9 mouse cellular contexts compared by ENCODE assay signal in genomic region chr6:29819309-29819708, GRCm38 (mm10). TPM values are rescaled to one million over a fixed set of nuclear protein-coding genes. Genes with fewer than 3 reads are reported as not detected.
A peak's percentile ranks its signal among the peaks of the same experiment; 100 is the strongest.
DNase-seq lines count a peak whose midpoint lies in the region; ATAC-seq and TF ChIP-seq lines count a peak whose summit lies in the region.
"Had no signal": no experiment of that assay in that cellular context is flagged by ENCODE, and none has a peak within 500 bp of the region (broad histone marks: within the 10 kb centered on the region; RNA-seq: fewer than 3 reads in every experiment).

No protein-coding gene starts in this region.

- H3K4me1 ChIP-seq in kidney, embryonic 15.5 days, result no peaks in the 10 kb centered on the region
- H3K4me1 ChIP-seq in lung, embryonic 14.5 days (ENCODE audit: insufficient read depth), result no peaks in the 10 kb centered on the region
- no peaks in the 10 kb centered on the region for H3K4me1 ChIP-seq in intestine, embryonic 15.5 days (replicated peaks)

- ATAC-seq in kidney, embryonic 15.5 days (replicated peaks; ENCODE audit: low FRiP score), result no peak
- peak; percentile 77 for ATAC-seq in CD4-positive, CD25-positive, alpha-beta regulatory T cell, adult 4 months
- ATAC-seq in lung, embryonic 14.5 days (ENCODE audit: insufficient read depth), result no peak
- ATAC-seq in intestine, embryonic 15.5 days, result no peak

- no peaks in the 10 kb centered on the region for H3K9me3 ChIP-seq in kidney, embryonic 15.5 days (replicated peaks)
- no peaks in the 10 kb centered on the region for H3K9me3 ChIP-seq in lung, embryonic 14.5 days (ENCODE audit: low read depth, low read length)
- H3K9me3 ChIP-seq in intestine, embryonic 15.5 days, result no peaks in the 10 kb centered on the region
- H3K9me3 ChIP-seq: neural tube, embryonic 13.5 days had no signal

- H3K4me2 ChIP-seq in kidney, embryonic 15.5 days, result no peak overlapping the region
- no peak overlapping the region for H3K4me2 ChIP-seq in lung, embryonic 14.5 days
- no peak overlapping the region for H3K4me2 ChIP-seq in intestine, embryonic 15.5 days (replicated peaks)
- H3K4me2 ChIP-seq: neural tube, embryonic 13.5 days had no signal

- 26% methylated on average over 3 of the region's 3 CpGs for WGBS in kidney, embryonic 15.5 days
- 20% methylated on average over 3 of the region's 3 CpGs for WGBS in lung, embryonic 14.5 days
- WGBS in intestine, embryonic 15.5 days, result 17% methylated on average over 3 of the region's 3 CpGs

- no peaks in the 10 kb centered on the region for H3K36me3 ChIP-seq in kidney, embryonic 15.5 days
- no peaks in the 10 kb centered on the region for H3K36me3 ChIP-seq in lung, embryonic 14.5 days (ENCODE audit: insufficient read depth)
- H3K36me3 ChIP-seq in intestine, embryonic 15.5 days, result no peaks in the 10 kb centered on the region

- peak; percentile 68 for TF ChIP-seq CTCF in lung, embryonic 14.5 days (IDR thresholded peaks at IDR 0.05; ENCODE audit: low read depth)

- peak; percentile 43 for DNase-seq in kidney, adult 11 months
- DNase-seq in T-cell, adult 2 months (ENCODE audit: low spot score), result peak; percentile 32
- peak; percentile 13 to 75 for DNase-seq in frontal cortex, adult 2 months (ENCODE audit: extremely low spot score in 1 of 2, low spot score in 1 of 2)
- DNase-seq in lung, embryonic 14.5 days, result peak; percentile 71
- DNase-seq in ovary, postnatal 10 days (ENCODE audit: low spot score), result no peak

- H3K27me3 ChIP-seq in kidney, embryonic 15.5 days, result no peaks in the 10 kb centered on the region
- H3K27me3 ChIP-seq in lung, embryonic 14.5 days (ENCODE audit: insufficient read depth, low read length), result no peaks in the 10 kb centered on the region
- no peaks in the 10 kb centered on the region for H3K27me3 ChIP-seq in intestine, embryonic 15.5 days (replicated peaks)
- H3K27me3 ChIP-seq: neural tube, embryonic 13.5 days had no signal

- no peak overlapping the region for H3K9ac ChIP-seq in kidney, embryonic 15.5 days
- no peak overlapping the region for H3K9ac ChIP-seq in lung, embryonic 14.5 days
- no peak overlapping the region for H3K9ac ChIP-seq in intestine, embryonic 15.5 days
- H3K9ac ChIP-seq: neural tube, embryonic 13.5 days had no signal

- no peak overlapping the region for H3K4me3 ChIP-seq in kidney, embryonic 15.5 days (replicated peaks)
- H3K4me3 ChIP-seq in lung, embryonic 14.5 days (ENCODE audit: low read depth, low read length), result no peak overlapping the region
- no peak overlapping the region for H3K4me3 ChIP-seq in intestine, embryonic 15.5 days (replicated peaks)
- H3K4me3 ChIP-seq: neural tube, embryonic 13.5 days had no signal

- no peak overlapping the region for H3K27ac ChIP-seq in kidney, embryonic 15.5 days
- H3K27ac ChIP-seq in lung, embryonic 14.5 days (ENCODE audit: low read depth), result no peak overlapping the region
- H3K27ac ChIP-seq in intestine, embryonic 15.5 days, result no peak overlapping the region
- H3K27ac ChIP-seq: neural tube, embryonic 13.5 days had no signal

RNA-seq across cellular contexts. Expression of gene Ahcyl2, which starts 51.5 kb away (rescaled TPM):
- 16.1 and 16.5 TPM in 2 replicates for polyA plus RNA-seq in kidney, embryonic 15.5 days (2015; fragmentation: Nextera tagmentation; extraction: Ambion mirVana)
- polyA plus RNA-seq in CD4-positive, CD25-positive, alpha-beta regulatory T cell, adult 4 months (2017; shearing (Covaris generic)), result 100 to 1,000 TPM in 1 of 2 experiments, 10 to 100 TPM in 1; 87.8 to 108 TPM
- polyA plus RNA-seq in frontal cortex, adult 2 months (2012; rRNA removed), result 117 and 118 TPM in 2 replicates
- 10.1 and 12.4 TPM in 2 replicates for polyA plus RNA-seq in lung, embryonic 14.5 days (2014; fragmentation: Nextera tagmentation; extraction: Ambion mirVana)
- 62.1 and 70.2 TPM in 2 replicates for polyA plus RNA-seq in intestine, embryonic 15.5 days (2015; fragmentation: Nextera tagmentation; extraction: Ambion mirVana)
